Mouse (Mus musculus): Measurements from ENCODE around the gene Rtn4rl1.
A peak's percentile ranks its signal among the peaks of the same experiment; 100 is the strongest.

Rtn4rl1 gene

GRCm38 (mm10) chr11:75189713-75190370 is 3.7 kb upstream of the Rtn4rl1 start:
- no peak for DNase-seq (ENCODE audit: low read depth)

GRCm38 (mm10) chr11:75190371-75190724 is 3.2 kb upstream of the Rtn4rl1 start:
- DNase-seq (ENCODE audit: low read depth) = peak; percentile 88

GRCm38 (mm10) chr11:75190905-75191441 is 2.6 kb upstream of the Rtn4rl1 start, which contains the start of gene Dph1:
Dph1 (minus strand) TSS chr11:75191241.
- no peak for DNase-seq (ENCODE audit: low read depth)

- no peak for DNase-seq (ENCODE audit: low read depth)
These were observed 1.7 kb upstream of the Rtn4rl1 start for GRCm38 (mm10) chr11:75191841-75192240.

- peak; percentile 84 for DNase-seq (ENCODE audit: low read depth)
These were observed 1.0 kb upstream of the Rtn4rl1 start for GRCm38 (mm10) chr11:75192336-75193214.

- peak; percentile 61 for DNase-seq (ENCODE audit: low read depth)
These were observed 702 bp downstream of the Rtn4rl1 start for GRCm38 (mm10) chr11:75194121-75194849.

GRCm38 (mm10) chr11:75194850-75195461 is 1.4 kb downstream of the Rtn4rl1 start:
- DNase-seq (ENCODE audit: low read depth) = peak; percentile 81

GRCm38 (mm10) chr11:75196131-75196530 is 2.5 kb downstream of the Rtn4rl1 start:
- DNase-seq (ENCODE audit: low read depth) = no peak

GRCm38 (mm10) chr11:75197956-75198355 is 4.4 kb downstream of the Rtn4rl1 start:
- peak; percentile 46 for DNase-seq (ENCODE audit: low read depth)

- DNase-seq (ENCODE audit: low read depth) = no peak
These were observed 5.2 kb downstream of the Rtn4rl1 start for GRCm38 (mm10) chr11:75198792-75199191.

GRCm38 (mm10) chr11:75199951-75200350 is 6.4 kb downstream of the Rtn4rl1 start:
- DNase-seq (ENCODE audit: low read depth) = no peak

GRCm38 (mm10) chr11:75200935-75201334 is 7.4 kb downstream of the Rtn4rl1 start:
- no peak for DNase-seq (ENCODE audit: low read depth)

GRCm38 (mm10) chr11:75201721-75202120 is 8.1 kb downstream of the Rtn4rl1 start:
- DNase-seq (ENCODE audit: low read depth) = no peak

- DNase-seq (ENCODE audit: low read depth) = no peak
These were observed 10.3 kb downstream of the Rtn4rl1 start for GRCm38 (mm10) chr11:75203926-75204325.

GRCm38 (mm10) chr11:75204472-75204871 is 10.9 kb downstream of the Rtn4rl1 start:
- peak; percentile 35 for DNase-seq (ENCODE audit: low read depth)

- DNase-seq (ENCODE audit: low read depth) = no peak
These were observed 12.8 kb downstream of the Rtn4rl1 start for GRCm38 (mm10) chr11:75206347-75206746.

- no peak for DNase-seq (ENCODE audit: low read depth)
These were observed 15.8 kb downstream of the Rtn4rl1 start for GRCm38 (mm10) chr11:75209363-75209762.

- no peak for DNase-seq (ENCODE audit: low read depth)
These were observed 16.5 kb downstream of the Rtn4rl1 start for GRCm38 (mm10) chr11:75210093-75210492.

GRCm38 (mm10) chr11:75210755-75211154 is 17.2 kb downstream of the Rtn4rl1 start:
- no peak for DNase-seq (ENCODE audit: low read depth)

- DNase-seq (ENCODE audit: low read depth) = no peak
These were observed 18.6 kb downstream of the Rtn4rl1 start for GRCm38 (mm10) chr11:75212031-75212667.

- DNase-seq (ENCODE audit: low read depth) = no peak
These were observed 19.3 kb downstream of the Rtn4rl1 start for GRCm38 (mm10) chr11:75212876-75213275.
